Mouse (Mus musculus): ENCODE data around the gene Sptbn4.

GRCm38 (mm10) chr7:27354783-27355182 is 92.7 kb downstream of the Sptbn4 start:
- no peak for TF ChIP-seq CTCF (IDR thresholded peaks at IDR 0.05; ENCODE audit: low read depth, low read length)
- TF ChIP-seq POLR2A (IDR thresholded peaks at IDR 0.05; ENCODE audit: extremely low read depth, insufficient read depth, low read length), result no peak
